Mouse (Mus musculus) brown adipose tissue, adult 24 weeks (tissue): ENCODE data around the gene Myo1e. TPM values are rescaled to one million over a fixed set of nuclear protein-coding genes. Genes with fewer than 3 reads are reported as not detected.

Experiments used
- H3K27ac ChIP-seq: fragments of 200-500 bp; replicated peaks from 2 replicates; pipeline ENCODE4 v1.5.1; 2012; ENCODE audit warnings: low read depth, mild to moderate bottlenecking, low read length
- H3K4me1 ChIP-seq: fragments of 200-500 bp; 2 replicates; pipeline ENCODE4 v1.6.1; 2012; ENCODE audit warnings: low read length, mixed read lengths; ENCODE audit not compliant: control insufficient read depth, insufficient read depth, insufficient read length
- H3K4me3 ChIP-seq: fragments of 200-500 bp; 2 replicates; pipeline ENCODE4 v1.5.1; 2012; ENCODE audit warnings: low read depth, mild to moderate bottlenecking, low read length, moderate library complexity; ENCODE audit not compliant: insufficient read depth
- polyA plus RNA-seq: library from polyadenylated mRNA; stranded (reverse); fragments of >200 nt; gene quantifications from 2 replicates; pipeline ENCODE4 v1.2.4, GENCODE M21; 2012; ENCODE audit not compliant: missing spikeins, insufficient read depth, insufficient read length

The Myo1e gene
- polyA plus RNA-seq, 1 experiment = 2.0 TPM

DNA sequence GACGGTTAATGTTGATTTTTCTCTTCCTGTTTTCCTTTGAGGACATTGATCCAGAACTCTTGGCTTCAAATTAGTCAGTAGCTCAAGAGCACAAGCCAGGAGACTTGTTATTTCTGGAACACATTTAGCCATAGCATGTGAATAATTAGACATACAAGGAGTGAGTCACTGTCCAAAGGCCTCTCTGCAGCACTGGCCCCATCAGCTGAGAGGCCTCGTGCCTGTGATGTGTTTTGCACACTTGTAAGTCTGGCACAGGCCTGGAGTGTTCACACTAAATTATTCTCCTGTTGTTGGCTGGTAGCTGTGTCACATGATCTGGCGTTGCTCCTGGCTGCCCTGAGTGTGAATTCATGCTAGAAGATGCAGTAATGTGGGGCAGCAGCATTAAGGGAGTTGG, 111.5 kb downstream of the Myo1e start:
- H3K27ac ChIP-seq = no peak overlapping the region

GRCm38 (mm10) chr9:70324336-70324735, 117.2 kb downstream of the Myo1e start:
- Histone ChIP-seq H3K27ac (no peak overlapping the region), H3K4me3 (no peak overlapping the region), H3K4me1 (no peaks in the 10 kb centered on the region; the same call in 1 of the 2 replicates)

More for the DNA sequence above, 111.5 kb downstream of the Myo1e start:
- H3K4me1 ChIP-seq = peaks cover 2% of the 10 kb centered on the region; the same call in 1 of the 2 replicates
- no peak overlapping the region for H3K4me3 ChIP-seq

- H3K27ac ChIP-seq = no peak overlapping the region
- no peaks in the 10 kb centered on the region; the same call in 1 of the 2 replicates for H3K4me1 ChIP-seq
These were observed 118.9 kb downstream of the Myo1e start for GRCm38 (mm10) chr9:70325880-70326595.

GRCm38 (mm10) chr9:70328193-70328841, 121.2 kb downstream of the Myo1e start:
- Histone ChIP-seq H3K4me3 (no peak overlapping the region), H3K4me1 (no peaks in the 10 kb centered on the region), H3K27ac (0 out of 2 replicates have a peak overlapping the region, but pooled peaks have one; percentile 12)

More at GRCm38 (mm10) chr9:70325880-70326595, 118.9 kb downstream of the Myo1e start:
- no peak overlapping the region for H3K4me3 ChIP-seq

GRCm38 (mm10) chr9:70331727-70332335, 124.7 kb downstream of the Myo1e start:
- Histone ChIP-seq H3K4me3 (no peak overlapping the region), H3K4me1 (no peaks in the 10 kb centered on the region), H3K27ac (no peak overlapping the region)

GRCm38 (mm10) chr9:70338391-70338790, 131.2 kb downstream of the Myo1e start:
- Histone ChIP-seq H3K4me3 (no peak overlapping the region), H3K27ac (no peak overlapping the region), H3K4me1 (no peaks in the 10 kb centered on the region)

DNA sequence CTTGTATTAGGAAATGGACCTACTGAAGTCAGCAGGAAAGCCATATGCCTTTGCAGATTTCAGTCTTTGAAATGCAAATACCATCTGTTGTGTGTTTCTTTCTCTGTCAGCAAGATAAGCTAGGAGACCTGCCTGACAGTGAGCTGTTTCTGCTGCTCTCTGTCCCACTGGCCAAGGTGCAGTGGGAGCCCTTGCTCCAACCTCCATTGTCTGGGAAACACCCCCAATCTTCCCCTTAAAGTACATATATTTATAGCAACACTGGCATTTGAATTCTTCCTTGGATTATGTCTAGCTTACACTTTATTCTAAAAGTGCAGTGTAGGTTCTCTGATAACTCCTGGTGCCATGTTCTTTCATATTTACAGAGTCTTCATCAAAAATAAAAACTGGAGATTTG, 131.7 kb downstream of the Myo1e start:
- no peak overlapping the region for H3K27ac ChIP-seq
- no peaks in the 10 kb centered on the region for H3K4me1 ChIP-seq
- H3K4me3 ChIP-seq = no peak overlapping the region

GRCm38 (mm10) chr9:70349274-70349673, 142.1 kb downstream of the Myo1e start:
- H3K4me3 ChIP-seq = no peak overlapping the region
- no peaks in the 10 kb centered on the region for H3K4me1 ChIP-seq
- H3K27ac ChIP-seq = no peak overlapping the region

GRCm38 (mm10) chr9:70351570-70352277, 144.6 kb downstream of the Myo1e start:
- no peak overlapping the region for H3K27ac ChIP-seq
- H3K4me1 ChIP-seq = no peaks in the 10 kb centered on the region
- no peak overlapping the region for H3K4me3 ChIP-seq

- Histone ChIP-seq H3K27ac (no peak overlapping the region), H3K4me3 (no peak overlapping the region), H3K4me1 (no peaks in the 10 kb centered on the region)
These were observed 149.1 kb downstream of the Myo1e start for GRCm38 (mm10) chr9:70356254-70356653.

DNA sequence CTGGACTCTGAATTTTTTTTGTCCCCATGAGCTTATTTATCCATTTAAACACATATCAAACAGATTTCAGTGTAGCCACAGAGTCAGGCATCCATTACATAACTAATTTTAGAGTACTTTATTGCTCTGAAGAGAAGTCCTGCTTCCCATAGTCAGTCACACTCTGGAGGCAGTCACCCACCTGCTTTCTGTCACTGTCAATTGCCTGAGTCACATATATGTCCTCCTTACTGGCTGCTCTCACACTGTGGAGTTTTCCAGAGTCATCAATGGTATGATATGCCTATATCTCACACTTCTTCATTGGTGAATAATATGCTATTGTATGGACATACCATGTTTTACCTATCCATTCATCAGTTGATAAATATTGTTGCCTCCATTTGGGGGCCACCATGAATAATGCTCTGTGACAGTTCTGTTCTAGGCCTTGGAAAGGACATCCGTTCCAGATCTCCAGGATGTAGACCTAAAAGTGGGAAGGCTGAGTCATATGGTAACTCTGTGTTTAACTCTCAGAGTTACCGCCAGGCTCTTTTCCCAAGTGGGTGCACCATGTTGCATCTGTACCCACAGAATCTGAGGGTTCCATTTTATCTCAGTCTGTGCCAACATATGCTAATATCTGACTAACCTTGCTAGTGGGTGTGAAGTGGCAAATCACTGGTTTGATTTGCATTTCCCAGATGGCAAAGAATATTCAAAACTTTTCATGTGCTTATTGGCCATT, 152.4 kb downstream of the Myo1e start:
- no peak overlapping the region for H3K27ac ChIP-seq
- no peak overlapping the region for H3K4me3 ChIP-seq
- H3K4me1 ChIP-seq = no peaks in the 10 kb centered on the region

DNA sequence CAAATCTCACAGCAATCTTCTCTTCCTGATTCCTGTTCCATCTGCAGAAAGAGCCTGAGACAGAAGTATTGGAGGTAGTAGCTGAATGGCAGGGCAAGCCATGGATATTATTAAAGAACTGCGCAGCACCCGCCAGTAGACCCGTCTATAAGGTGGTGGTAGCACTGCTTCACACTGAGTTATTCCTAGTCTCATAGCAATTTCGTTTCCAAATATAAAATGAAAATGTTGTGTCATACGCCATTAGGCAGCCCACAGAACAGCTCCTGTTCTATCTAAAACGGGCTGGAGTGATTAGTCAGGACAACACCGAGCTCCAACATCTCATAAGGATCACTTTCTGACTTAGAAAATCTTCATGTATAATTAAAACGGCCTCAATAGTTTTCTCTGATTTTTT, 157.6 kb downstream of the Myo1e start:
- no peak overlapping the region for H3K4me3 ChIP-seq

GRCm38 (mm10) chr9:70365915-70366314, 158.8 kb downstream of the Myo1e start:
- Histone ChIP-seq H3K27ac (no peak overlapping the region), H3K4me3 (no peak overlapping the region)

More for the DNA sequence above, 157.6 kb downstream of the Myo1e start:
- Histone ChIP-seq H3K4me1 (no peaks in the 10 kb centered on the region), H3K27ac (no peak overlapping the region)

GRCm38 (mm10) chr9:70366898-70367297, 159.7 kb downstream of the Myo1e start:
- Histone ChIP-seq H3K27ac (no peak overlapping the region), H3K4me3 (no peak overlapping the region), H3K4me1 (no peaks in the 10 kb centered on the region)

More at GRCm38 (mm10) chr9:70365915-70366314, 158.8 kb downstream of the Myo1e start:
- no peaks in the 10 kb centered on the region for H3K4me1 ChIP-seq
